7 mouse cellular contexts compared by ENCODE assay signal in genomic region chr8:78507979-78508718, GRCm38 (mm10). TPM values are rescaled to one million over a fixed set of nuclear protein-coding genes. Genes with fewer than 3 reads are reported as not detected.
A peak's percentile ranks its signal among the peaks of the same experiment; 100 is the strongest.
DNase-seq lines count a peak whose midpoint lies in the region; ATAC-seq and TF ChIP-seq lines count a peak whose summit lies in the region.

No protein-coding gene starts in this region.

- H3K9me3 ChIP-seq in E14TG2a.4 (ENCODE audit: low read length): no peaks in the 10 kb centered on the region

- H3K4me3 ChIP-seq in E14TG2a.4 (replicated peaks; ENCODE audit: low read length): peak overlapping the region; percentile 98
- peak overlapping the region; percentile 67 for H3K4me3 ChIP-seq in layer of hippocampus, adult 2 months

- no peaks in the 10 kb centered on the region for H3K27me3 ChIP-seq in E14TG2a.4 (ENCODE audit: insufficient read depth, low read length)

- DNase-seq in T-cell, adult 2 months (ENCODE audit: low spot score): peak; percentile 59
- peak; percentile 32 for DNase-seq in embryo, embryonic 11.5 days (ENCODE audit: low read depth, low spot score)
- DNase-seq in layer of hippocampus, adult 2 months (ENCODE audit: low spot score in 2 of 2): peak; percentile 19 to 37
- DNase-seq in lung, postnatal 25 days (ENCODE audit: low spot score): peak; percentile 34
- peak; percentile 9 to 24 for DNase-seq in right cerebral cortex, postnatal 36 days (ENCODE audit: low spot score in 2 of 2)

- H3K4me1 ChIP-seq in E14TG2a.4 (replicated peaks; ENCODE audit: low read depth, low read length): peaks cover 56% of the 10 kb centered on the region

- peaks cover 34% of the 10 kb centered on the region for H3K36me3 ChIP-seq in E14TG2a.4 (ENCODE audit: insufficient read depth, low read length)

- no peak for TF ChIP-seq CTCF in E14TG2a.4 (conservative IDR thresholded peaks at IDR 0.05; ENCODE audit: low read length)
- no peak for TF ChIP-seq CTCF in layer of hippocampus, adult 2 months (conservative IDR thresholded peaks at IDR 0.05)

- H3K27ac ChIP-seq in layer of hippocampus, adult 2 months: peak overlapping the region; percentile 98

- ATAC-seq in granulocyte monocyte progenitor cell, adult 5-6 weeks (replicated peaks; ENCODE audit: poor library complexity, severe bottlenecking): peak; percentile 30

RNA-seq across cellular contexts. Expression of gene Rbmxl1, which starts 0.5 kb away (rescaled TPM):
- total RNA-seq in granulocyte monocyte progenitor cell, adult 5-6 weeks (2014; fragmentation: Nextera tagmentation): 180 and 196 TPM in 2 replicates
- 190 and 200 TPM in 2 replicates for total RNA-seq in granulocyte monocyte progenitor cell, adult 5-6 weeks (2017)
- 10 to 100 TPM; 55.8 to 56.9 TPM for total RNA-seq in layer of hippocampus, adult 2 months (2021)

RNA-seq across cellular contexts. Expression of gene Slc10a7, which starts 1.0 kb away (rescaled TPM):
- 24.0 and 27.9 TPM in 2 replicates for total RNA-seq in granulocyte monocyte progenitor cell, adult 5-6 weeks (2014; fragmentation: Nextera tagmentation)
- 21.3 and 25.1 TPM in 2 replicates for total RNA-seq in granulocyte monocyte progenitor cell, adult 5-6 weeks (2017)
- 1 to 10 TPM; 7.2 to 7.9 TPM for total RNA-seq in layer of hippocampus, adult 2 months (2021)

Comparison
In these comparisons a context has a peak if more than half of its experiments do, and no peak if none do; other contexts are left out.
1. Peak in every context shown above with its lines: DNase-seq, ATAC-seq, H3K4me3 ChIP-seq and H3K27ac ChIP-seq.